Mouse (Mus musculus) spleen, adult 2 months (tissue): ENCODE results near the gene Myh9.

Experiments
- CTCF ChIP-seq: fragments of 200-500 bp; IDR thresholded peaks from 2 replicates; pipeline ENCODE4 v1.5.1; 2011; ENCODE audit warnings: mild to moderate bottlenecking, inconsistent platforms; ENCODE audit not compliant: insufficient read depth, insufficient read length, insufficient replicate concordance; ENCODE audit errors: extremely low read depth
- POLR2A ChIP-seq: fragments of 200-500 bp; IDR thresholded peaks from 2 replicates; pipeline ENCODE4 v1.6.1; 2011; ENCODE audit warnings: low read depth, low read length, inconsistent platforms

GRCm38 (mm10) chr15:77800511-77800910 lies 41.5 kb downstream of the Myh9 start:
- TF ChIP-seq POLR2A, result no peak
- TF ChIP-seq CTCF, result no peak
